Mouse (Mus musculus): Measurements from ENCODE around the gene Cep112. TPM values are rescaled to one million over a fixed set of nuclear protein-coding genes. Genes with fewer than 3 reads are reported as not detected.
A peak's percentile ranks its signal among the peaks of the same experiment; 100 is the strongest.

The Cep112 gene
- polyA plus RNA-seq (2011; ENCODE audit: insufficient read depth, insufficient read length, low replicate concordance, missing spikeins), result 0.74 and 2.5 TPM in 2 replicates

DNA sequence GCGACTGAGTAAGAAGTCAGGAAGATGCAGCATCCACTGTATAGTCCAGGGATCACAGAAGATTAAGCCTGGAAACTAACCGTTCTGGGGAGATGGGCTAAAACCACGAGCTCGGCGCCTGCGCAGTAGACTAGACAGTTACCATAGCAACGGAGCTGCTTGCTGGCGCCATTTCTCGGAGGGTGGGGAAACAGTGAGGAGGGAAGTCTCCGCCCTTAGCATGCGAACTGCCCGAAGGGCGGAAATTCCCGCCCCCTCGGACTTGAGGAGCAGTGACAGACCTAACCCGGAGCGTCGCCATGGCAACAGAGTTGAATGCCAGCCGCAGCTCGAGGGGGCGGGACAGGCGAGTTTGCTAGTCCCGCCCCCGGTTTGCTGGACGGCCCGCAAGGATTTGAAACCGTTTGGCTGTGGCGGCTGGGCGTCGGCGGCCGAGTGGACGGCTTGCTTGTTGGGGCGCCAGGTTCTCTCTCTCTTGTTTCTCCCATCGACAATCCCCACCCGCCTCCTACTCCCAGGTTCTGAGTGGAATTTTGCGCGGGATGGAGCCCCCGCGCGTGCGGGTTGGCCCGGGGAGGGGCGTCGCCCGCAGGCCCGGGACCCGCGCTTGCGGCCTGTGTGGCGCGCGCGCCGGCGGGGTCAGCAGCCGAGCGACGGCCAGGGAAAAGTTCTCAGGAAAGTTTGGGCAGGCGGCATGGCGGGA lies at the start of gene Cep112:
Cep112 (plus strand) TSS at position 304 of the 703 bp plus-strand sequence.
- Histone ChIP-seq H3K4me3 (replicated peaks; ENCODE audit: control insufficient read depth, low read depth, low read length) (peak within 1 kb of the TSS; percentile 2), H3K27ac (ENCODE audit: control insufficient read depth, insufficient read depth, low read depth, low read length, poor library complexity) (no peak within 1 kb of the TSS; the same call in 1 of the 2 replicates), H3K4me1 (ENCODE audit: control insufficient read depth, insufficient read depth, low read length) (no peaks in the 10 kb centered on the region)
- TF ChIP-seq CTCF (IDR thresholded peaks at IDR 0.05; ENCODE audit: control insufficient read depth, insufficient read depth, low read length) (no peak), POLR2A (IDR thresholded peaks at IDR 0.05; ENCODE audit: borderline replicate concordance, control insufficient read depth, low read depth, low read length) (no peak)
- WGBS, result 1% methylated on average over 61 of the region's 61 CpGs

GRCm38 (mm10) chr11:108376815-108377214 lies 48.2 kb upstream of the Cep112 start:
- 73% methylated on average over 7 of the region's 7 CpGs for WGBS
- TF ChIP-seq CTCF (IDR thresholded peaks at IDR 0.05; ENCODE audit: control insufficient read depth, insufficient read depth, low read length) (no peak), POLR2A (IDR thresholded peaks at IDR 0.05; ENCODE audit: borderline replicate concordance, control insufficient read depth, low read depth, low read length) (no peak)
- H3K27ac ChIP-seq (ENCODE audit: control insufficient read depth, insufficient read depth, low read depth, low read length, poor library complexity), result no peak overlapping the region
- H3K4me3 ChIP-seq (replicated peaks; ENCODE audit: control insufficient read depth, low read depth, low read length), result no peak overlapping the region
- no peaks in the 10 kb centered on the region for H3K4me1 ChIP-seq (ENCODE audit: control insufficient read depth, insufficient read depth, low read length)

- peak; percentile 76 for TF ChIP-seq CTCF (IDR thresholded peaks at IDR 0.05; ENCODE audit: control insufficient read depth, insufficient read depth, low read length)
- no peak for TF ChIP-seq POLR2A (IDR thresholded peaks at IDR 0.05; ENCODE audit: borderline replicate concordance, control insufficient read depth, low read depth, low read length)
- WGBS, result 20% methylated on average over 19 of the region's 19 CpGs
- H3K27ac ChIP-seq (ENCODE audit: control insufficient read depth, insufficient read depth, low read depth, low read length, poor library complexity), result no peak overlapping the region
- H3K4me3 ChIP-seq (replicated peaks; ENCODE audit: control insufficient read depth, low read depth, low read length), result no peak overlapping the region
- no peaks in the 10 kb centered on the region for H3K4me1 ChIP-seq (ENCODE audit: control insufficient read depth, insufficient read depth, low read length)
Observed at GRCm38 (mm10) chr11:108377680-108378362, 47.2 kb upstream of the Cep112 start.

DNA sequence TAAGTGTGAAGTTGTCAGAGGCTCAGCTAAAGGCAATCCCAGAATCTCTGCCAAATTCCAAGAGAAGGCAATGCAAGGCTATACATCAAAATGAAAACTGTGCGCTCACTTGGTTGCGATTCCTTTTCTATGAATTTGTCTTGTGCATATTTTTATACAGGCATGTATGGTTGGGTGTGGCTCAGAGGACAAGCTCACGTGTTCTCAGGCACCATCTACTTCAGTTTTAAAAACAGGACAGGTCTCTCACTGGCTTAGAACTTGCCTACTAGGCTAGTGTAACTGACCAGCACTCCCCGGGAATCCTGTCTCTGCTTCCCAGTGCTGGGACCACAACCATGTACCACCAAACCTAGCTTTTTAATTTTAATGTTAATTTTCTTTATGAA lies 46.6 kb upstream of the Cep112 start:
- Histone ChIP-seq H3K27ac (ENCODE audit: control insufficient read depth, insufficient read depth, low read depth, low read length, poor library complexity) (no peak overlapping the region), H3K4me3 (replicated peaks; ENCODE audit: control insufficient read depth, low read depth, low read length) (no peak overlapping the region), H3K4me1 (ENCODE audit: control insufficient read depth, insufficient read depth, low read length) (no peaks in the 10 kb centered on the region)
- TF ChIP-seq POLR2A (IDR thresholded peaks at IDR 0.05; ENCODE audit: borderline replicate concordance, control insufficient read depth, low read depth, low read length) (no peak), CTCF (IDR thresholded peaks at IDR 0.05; ENCODE audit: control insufficient read depth, insufficient read depth, low read length) (no peak)
- WGBS, result 64% methylated on average over 4 of the region's 4 CpGs

GRCm38 (mm10) chr11:108382664-108383063 lies 42.3 kb upstream of the Cep112 start:
- whole genome bisulfite sequencing, result 80% methylated on average over 3 of the region's 3 CpGs
- TF ChIP-seq POLR2A (IDR thresholded peaks at IDR 0.05; ENCODE audit: borderline replicate concordance, control insufficient read depth, low read depth, low read length) (no peak), CTCF (IDR thresholded peaks at IDR 0.05; ENCODE audit: control insufficient read depth, insufficient read depth, low read length) (no peak)
- no peaks in the 10 kb centered on the region for H3K4me1 ChIP-seq (ENCODE audit: control insufficient read depth, insufficient read depth, low read length)
- no peak overlapping the region for H3K4me3 ChIP-seq (replicated peaks; ENCODE audit: control insufficient read depth, low read depth, low read length)
- H3K27ac ChIP-seq (ENCODE audit: control insufficient read depth, insufficient read depth, low read depth, low read length, poor library complexity), result no peak overlapping the region

GRCm38 (mm10) chr11:108384920-108385665 lies 39.9 kb upstream of the Cep112 start:
- no peak overlapping the region for H3K4me3 ChIP-seq (replicated peaks; ENCODE audit: control insufficient read depth, low read depth, low read length)
- no peak overlapping the region for H3K27ac ChIP-seq (ENCODE audit: control insufficient read depth, insufficient read depth, low read depth, low read length, poor library complexity)
- no peaks in the 10 kb centered on the region for H3K4me1 ChIP-seq (ENCODE audit: control insufficient read depth, insufficient read depth, low read length)
- no peak for TF ChIP-seq CTCF (IDR thresholded peaks at IDR 0.05; ENCODE audit: control insufficient read depth, insufficient read depth, low read length)
- TF ChIP-seq POLR2A (IDR thresholded peaks at IDR 0.05; ENCODE audit: borderline replicate concordance, control insufficient read depth, low read depth, low read length), result no peak
- 71% methylated on average over 4 of the region's 4 CpGs for WGBS

GRCm38 (mm10) chr11:108385666-108386024 lies 39.3 kb upstream of the Cep112 start:
- TF ChIP-seq CTCF (IDR thresholded peaks at IDR 0.05; ENCODE audit: control insufficient read depth, insufficient read depth, low read length) (no peak), POLR2A (IDR thresholded peaks at IDR 0.05; ENCODE audit: borderline replicate concordance, control insufficient read depth, low read depth, low read length) (no peak)
- Histone ChIP-seq H3K4me1 (ENCODE audit: control insufficient read depth, insufficient read depth, low read length) (no peaks in the 10 kb centered on the region), H3K27ac (ENCODE audit: control insufficient read depth, insufficient read depth, low read depth, low read length, poor library complexity) (no peak overlapping the region), H3K4me3 (replicated peaks; ENCODE audit: control insufficient read depth, low read depth, low read length) (no peak overlapping the region)
- WGBS, result 74% methylated on average over 1 of the region's 1 CpGs

GRCm38 (mm10) chr11:108395061-108395460 lies 29.9 kb upstream of the Cep112 start:
- H3K4me3 ChIP-seq (replicated peaks; ENCODE audit: control insufficient read depth, low read depth, low read length), result no peak overlapping the region
- TF ChIP-seq CTCF (IDR thresholded peaks at IDR 0.05; ENCODE audit: control insufficient read depth, insufficient read depth, low read length) (no peak), POLR2A (IDR thresholded peaks at IDR 0.05; ENCODE audit: borderline replicate concordance, control insufficient read depth, low read depth, low read length) (no peak)
- 87% methylated on average over 9 of the region's 9 CpGs for WGBS
- no peaks in the 10 kb centered on the region; the same call in 1 of the 2 replicates for H3K4me1 ChIP-seq (ENCODE audit: control insufficient read depth, insufficient read depth, low read length)
- no peak overlapping the region for H3K27ac ChIP-seq (ENCODE audit: control insufficient read depth, insufficient read depth, low read depth, low read length, poor library complexity)

Measured in bone marrow, adult 2 months (tissue).